Mouse (Mus musculus) kidney, embryonic 15.5 days (tissue): ENCODE results near the gene Necap2. TPM values are rescaled to one million over a fixed set of nuclear protein-coding genes. Genes with fewer than 3 reads are reported as not detected.

Source experiments
- ATAC-seq: fragments of 200-750 bp; cut with Nextera tagmentation; replicated peaks from 2 replicates; pipeline ENCODE4 v1.8.0; 2017; ENCODE audit warnings: moderate TSS enrichment; ENCODE audit not compliant: low FRiP score
- H3K27ac ChIP-seq: fragments of 300-500 bp; sonication (generic); 2 replicates; pipeline ENCODE4 v1.5.1; 2015; ENCODE audit warnings: mild to moderate bottlenecking, inconsistent platforms
- H3K27me3 ChIP-seq: fragments of 300-500 bp; sonication (generic); 2 replicates; pipeline ENCODE4 v1.6.1; 2015; ENCODE audit warnings: inconsistent platforms
- H3K36me3 ChIP-seq: fragments of 300-500 bp; sonication (generic); 2 replicates; pipeline ENCODE4 v1.6.1; 2015; ENCODE audit warnings: inconsistent platforms
- H3K4me1 ChIP-seq: fragments of 300-500 bp; sonication (generic); 2 replicates; pipeline ENCODE4 v1.6.1; 2015; ENCODE audit warnings: inconsistent platforms
- H3K4me2 ChIP-seq: fragments of 300-500 bp; sonication (generic); 2 replicates; pipeline ENCODE4 v1.6.1; 2015; ENCODE audit warnings: moderate library complexity, mild to moderate bottlenecking, inconsistent platforms
- H3K4me3 ChIP-seq: fragments of 300-500 bp; sonication (generic); replicated peaks from 2 replicates; pipeline ENCODE4 v1.5.1; 2015; ENCODE audit warnings: mild to moderate bottlenecking, inconsistent platforms
- H3K9ac ChIP-seq: fragments of 300-500 bp; sonication (generic); 2 replicates; pipeline ENCODE4 v1.6.1; 2015; ENCODE audit warnings: mild to moderate bottlenecking, inconsistent platforms
- H3K9me3 ChIP-seq: fragments of 300-500 bp; sonication (generic); replicated peaks from 2 replicates; pipeline ENCODE4 v1.6.1; 2016; ENCODE audit warnings: inconsistent platforms
- WGBS: fragments of 180-500 bp; shearing (Covaris S2); methylation state at CpG from one replicate; pipeline ENCODE4 v1.1.7; 2015; ENCODE audit warnings: mixed read lengths; 5-methylcytosine and 5-hydroxymethylcytosine counted together
- polyA plus RNA-seq: library from polyadenylated mRNA; unstranded; fragments of >200 nt; fragmentation: Nextera tagmentation; extraction: Ambion mirVana; gene quantifications from 2 replicates; pipeline ENCODE4 v1.2.1, GENCODE M21; 2015

Gene Necap2
- polyA plus RNA-seq, 1 experiment from 2014 or later = 89.4 TPM

GRCm38 (mm10) chr4:141072502-141072901, 5.7 kb downstream of the Necap2 start:
- H3K4me1 ChIP-seq = peaks cover 15% of the 10 kb centered on the region
- no peak overlapping the region for H3K4me3 ChIP-seq
- H3K27ac ChIP-seq = no peak overlapping the region
- H3K27me3 ChIP-seq = no peaks in the 10 kb centered on the region
- H3K36me3 ChIP-seq = peaks cover 79% of the 10 kb centered on the region
- no peak overlapping the region for H3K4me2 ChIP-seq
- no peak overlapping the region for H3K9ac ChIP-seq
- WGBS = 86% methylated on average over 11 of the region's 11 CpGs
- no peaks in the 10 kb centered on the region for H3K9me3 ChIP-seq
- ATAC-seq = no peak

- Histone ChIP-seq H3K4me3 (no peak overlapping the region), H3K27ac (no peak overlapping the region), H3K27me3 (no peaks in the 10 kb centered on the region), H3K9me3 (no peaks in the 10 kb centered on the region), H3K4me1 (no peaks in the 10 kb centered on the region), H3K36me3 (peaks cover 92% of the 10 kb centered on the region), H3K9ac (no peak overlapping the region), H3K4me2 (no peak overlapping the region)
- WGBS = 66% methylated on average over 4 of the region's 4 CpGs
- no peak for ATAC-seq
Observed at GRCm38 (mm10) chr4:141069731-141070130, 8.4 kb downstream of the Necap2 start.

GRCm38 (mm10) chr4:141068655-141069054, 9.5 kb downstream of the Necap2 start:
- H3K36me3 ChIP-seq = peaks cover 84% of the 10 kb centered on the region
- no peak for ATAC-seq

GRCm38 (mm10) chr4:141067516-141068046, 10.6 kb downstream of the Necap2 start:
- no peak overlapping the region for H3K4me3 ChIP-seq
- no peaks in the 10 kb centered on the region for H3K27me3 ChIP-seq
- peaks cover 74% of the 10 kb centered on the region for H3K36me3 ChIP-seq
- 87% methylated on average over 9 of the region's 9 CpGs for WGBS
- H3K27ac ChIP-seq = 0 out of 2 replicates have a peak overlapping the region, but pooled peaks have one; percentile 6
- H3K9me3 ChIP-seq = no peaks in the 10 kb centered on the region
- H3K4me1 ChIP-seq = no peaks in the 10 kb centered on the region
- H3K4me2 ChIP-seq = no peak overlapping the region
- no peak overlapping the region for H3K9ac ChIP-seq
- no peak for ATAC-seq

More at GRCm38 (mm10) chr4:141068655-141069054, 9.5 kb downstream of the Necap2 start:
- Histone ChIP-seq H3K4me1 (no peaks in the 10 kb centered on the region), H3K4me3 (no peak overlapping the region), H3K9ac (no peak overlapping the region), H3K27me3 (no peaks in the 10 kb centered on the region), H3K9me3 (no peaks in the 10 kb centered on the region), H3K27ac (no peak overlapping the region), H3K4me2 (no peak overlapping the region)
- 93% methylated on average over 8 of the region's 8 CpGs for WGBS

GRCm38 (mm10) chr4:141066709-141067515, 11.2 kb downstream of the Necap2 start:
- no peak overlapping the region for H3K9ac ChIP-seq
- no peak overlapping the region for H3K27ac ChIP-seq
- no peak for ATAC-seq
- H3K4me1 ChIP-seq = no peaks in the 10 kb centered on the region
- no peak overlapping the region for H3K4me2 ChIP-seq
- peaks cover 67% of the 10 kb centered on the region for H3K36me3 ChIP-seq
- H3K4me3 ChIP-seq = no peak overlapping the region
- H3K27me3 ChIP-seq = no peaks in the 10 kb centered on the region
- H3K9me3 ChIP-seq = no peaks in the 10 kb centered on the region
- WGBS = 76% methylated on average over 12 of the region's 12 CpGs

- peaks cover 49% of the 10 kb centered on the region for H3K36me3 ChIP-seq
- H3K4me3 ChIP-seq = no peak overlapping the region
- H3K27ac ChIP-seq = no peak overlapping the region
- 5% methylated on average over 8 of the region's 8 CpGs for WGBS
- no peak overlapping the region for H3K9ac ChIP-seq
- no peak overlapping the region for H3K4me2 ChIP-seq
- peaks cover 9% of the 10 kb centered on the region for H3K4me1 ChIP-seq
- no peaks in the 10 kb centered on the region for H3K9me3 ChIP-seq
- ATAC-seq = no peak
- H3K27me3 ChIP-seq = no peaks in the 10 kb centered on the region
Observed at GRCm38 (mm10) chr4:141065123-141065522, 13.0 kb downstream of the Necap2 start.

GRCm38 (mm10) chr4:141064104-141064659, 14.0 kb downstream of the Necap2 start:
- Histone ChIP-seq H3K4me3 (no peak overlapping the region), H3K27me3 (no peaks in the 10 kb centered on the region), H3K36me3 (peaks cover 40% of the 10 kb centered on the region), H3K27ac (no peak overlapping the region), H3K9me3 (no peaks in the 10 kb centered on the region), H3K9ac (no peak overlapping the region), H3K4me2 (no peak overlapping the region), H3K4me1 (peaks cover 16% of the 10 kb centered on the region)
- 86% methylated on average over 4 of the region's 4 CpGs for WGBS
- no peak for ATAC-seq

- H3K4me3 ChIP-seq = peak within 1 kb of the TSS; percentile 72
- H3K27ac ChIP-seq = peak within 1 kb of the TSS; percentile 96
- H3K9me3 ChIP-seq = no peaks in the 10 kb centered on the region
- WGBS = 1% methylated on average over 77 of the region's 77 CpGs
- peak within 1 kb of the TSS; percentile 71 for H3K4me2 ChIP-seq
- no peaks in the 10 kb centered on the region for H3K27me3 ChIP-seq
- peak within 1 kb of the TSS; percentile 72 for H3K9ac ChIP-seq
- H3K4me1 ChIP-seq = peaks cover 28% of the 10 kb centered on the region
- H3K36me3 ChIP-seq = peaks cover 28% of the 10 kb centered on the region
- ATAC-seq = peak; percentile 94
Observed at GRCm38 (mm10) chr4:141060426-141061301, 17.5 kb downstream of the Necap2 start, which contains the start of gene Crocc. Gene Crocc (minus strand): TSS chr4:141060550.

- no peak for ATAC-seq
- no peaks in the 10 kb centered on the region for H3K9me3 ChIP-seq
- H3K9ac ChIP-seq = peak overlapping the region; percentile 72
- peak overlapping the region; percentile 96 for H3K27ac ChIP-seq
- H3K4me3 ChIP-seq = peak overlapping the region; percentile 72
- no peaks in the 10 kb centered on the region for H3K27me3 ChIP-seq
- 2% methylated on average over 32 of the region's 32 CpGs for WGBS
- H3K4me2 ChIP-seq = peak overlapping the region; percentile 71
- H3K4me1 ChIP-seq = peaks cover 29% of the 10 kb centered on the region
- peaks cover 30% of the 10 kb centered on the region for H3K36me3 ChIP-seq
Observed at GRCm38 (mm10) chr4:141059616-141060425, 18.3 kb downstream of the Necap2 start.

- H3K4me2 ChIP-seq = peak overlapping the region; percentile 71; the same call in 1 of the 2 replicates
- H3K27ac ChIP-seq = peak overlapping the region; percentile 7; the same call in 1 of the 2 replicates
- no peak overlapping the region for H3K4me3 ChIP-seq
- H3K9me3 ChIP-seq = no peaks in the 10 kb centered on the region
- ATAC-seq = no peak
- H3K9ac ChIP-seq = no peak overlapping the region
- 63% methylated on average over 9 of the region's 9 CpGs for WGBS
- peaks cover 34% of the 10 kb centered on the region for H3K36me3 ChIP-seq
- H3K4me1 ChIP-seq = peaks cover 39% of the 10 kb centered on the region
- no peaks in the 10 kb centered on the region for H3K27me3 ChIP-seq
Observed at GRCm38 (mm10) chr4:141058835-141059234, 19.3 kb downstream of the Necap2 start.

GRCm38 (mm10) chr4:141056970-141057369, 21.2 kb downstream of the Necap2 start:
- peaks cover 34% of the 10 kb centered on the region for H3K36me3 ChIP-seq
- 93% methylated on average over 10 of the region's 10 CpGs for WGBS
- H3K9ac ChIP-seq = no peak overlapping the region
- H3K27ac ChIP-seq = no peak overlapping the region
- no peak for ATAC-seq
- H3K27me3 ChIP-seq = no peaks in the 10 kb centered on the region
- no peak overlapping the region for H3K4me3 ChIP-seq
- no peaks in the 10 kb centered on the region for H3K9me3 ChIP-seq
- peaks cover 58% of the 10 kb centered on the region for H3K4me1 ChIP-seq
- no peak overlapping the region for H3K4me2 ChIP-seq
